Mouse (Mus musculus): ENCODE results near the gene Tubb2b.

DNA sequence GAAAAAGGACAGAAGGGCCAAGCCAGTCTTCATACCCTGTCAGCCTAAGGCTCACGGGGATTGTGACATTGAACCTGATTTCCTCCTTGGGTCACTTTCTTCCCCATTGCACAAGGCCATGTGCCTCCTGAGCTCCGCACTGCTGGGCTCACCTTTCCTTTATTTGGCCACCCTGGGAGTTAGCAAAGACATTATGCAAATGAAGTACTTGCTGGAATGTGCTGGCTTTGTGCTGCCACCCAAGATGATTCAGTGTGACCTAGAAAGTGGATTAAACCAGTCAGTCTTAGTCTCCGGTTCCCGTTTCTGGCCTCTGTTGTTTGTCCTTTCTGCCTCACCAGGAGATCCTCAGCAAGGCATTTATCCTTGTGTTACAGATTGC, 20.6 kb downstream of the Tubb2b start:
- TF ChIP-seq MAFK (IDR thresholded peaks at IDR 0.05; ENCODE audit: insufficient read depth, low read depth, low read length) (0 out of 2 replicates have a peak, but pooled peaks have one; percentile 20), ZNF384 (IDR thresholded peaks at IDR 0.05; ENCODE audit: low read depth, low read length) (no peak)
